Mouse (Mus musculus) kidney, adult 2 months (tissue): ENCODE measurements around the gene Tango2.

Experiments
- CTCF ChIP-seq: fragments of 200-500 bp; conservative IDR thresholded peaks from 2 replicates; pipeline ENCODE4 v1.5.1; 2011; ENCODE audit warnings: low read depth, mild to moderate bottlenecking, control low read depth, low read length, moderate library complexity, mixed read lengths; ENCODE audit not compliant: insufficient read depth, insufficient read length
- POLR2A ChIP-seq: fragments of 200-500 bp; IDR thresholded peaks from one replicate; pipeline ENCODE4 v1.6.1; 2011; ENCODE audit warnings: low read depth, low read length, control low read depth

GRCm38 (mm10) chr16:18384659-18385058 lies 36.8 kb upstream of the Tango2 start:
- TF ChIP-seq CTCF: no peak
- TF ChIP-seq POLR2A: no peak
